Mouse (Mus musculus) MEL (cell line): Measurements from ENCODE around the gene Nid1. TPM values are rescaled to one million over a fixed set of nuclear protein-coding genes. Genes with fewer than 3 reads are reported as not detected.

ENCODE experiments used
- DNase-seq: peaks from one replicate; pipeline ENCODE4 v3.0.0; 2011; ENCODE audit warnings: low read depth, low spot score
- H3K27ac ChIP-seq: 2 replicates; pipeline ENCODE4 v1.5.1; 2012; ENCODE audit warnings: low read depth, mild to moderate bottlenecking, control low read depth, low read length, moderate library complexity; ENCODE audit not compliant: control insufficient read depth
- H3K27me3 ChIP-seq, 2 experiments: fragments of 150-350 bp in 1 of 2; sonication (generic) in 1 of 2; 2 replicates each; pipeline ENCODE4 v1.6.1; 2012; ENCODE audit warnings: low read length in 2 of 2, mild to moderate bottlenecking in 2 of 2, improper control_type of control experiment in 1 of 2, moderate library complexity in 1 of 2; ENCODE audit not compliant: insufficient read depth in 2 of 2, control insufficient read depth in 1 of 2
- H3K36me3 ChIP-seq, 2 experiments: 2 replicates each; pipeline ENCODE4 v1.6.1; 2012 to 2014; ENCODE audit warnings: low read length in 2 of 2, improper control_type of control experiment in 1 of 2, inconsistent platforms in 1 of 2, mild to moderate bottlenecking in 1 of 2; ENCODE audit not compliant: insufficient read depth in 2 of 2, control insufficient read depth in 1 of 2
- H3K4me1 ChIP-seq, 2 experiments: fragments of 150-350 bp in 1 of 2; sonication (generic) in 1 of 2; 2 replicates each; pipeline ENCODE4 v1.6.1; 2012; ENCODE audit warnings: low read length in 2 of 2, improper control_type of control experiment in 1 of 2, mild to moderate bottlenecking in 1 of 2; ENCODE audit not compliant: insufficient read depth in 2 of 2, control insufficient read depth in 1 of 2
- H3K4me3 ChIP-seq, 2 experiments: fragments of 150-350 bp in 1 of 2; sonication (generic) in 1 of 2; 2 replicates each; pipeline ENCODE4 v1.5.1; 2012; ENCODE audit warnings: low read depth in 2 of 2, low read length in 2 of 2, mild to moderate bottlenecking in 2 of 2, moderate library complexity in 2 of 2, control low read depth in 1 of 2, improper control_type of control experiment in 1 of 2; ENCODE audit not compliant: control insufficient read depth in 1 of 2, insufficient read depth in 1 of 2
- H3K79me2 ChIP-seq: 2 replicates; pipeline ENCODE4 v1.6.1; 2012; ENCODE audit warnings: mild to moderate bottlenecking, low read length, moderate library complexity; ENCODE audit not compliant: control insufficient read depth, poor library complexity, insufficient read depth
- H3K9ac ChIP-seq: 2 replicates; pipeline ENCODE4 v1.6.1; 2012; ENCODE audit warnings: low read depth, mild to moderate bottlenecking, control low read depth, low read length, moderate library complexity; ENCODE audit not compliant: control insufficient read depth, poor library complexity, severe bottlenecking
- H3K9me3 ChIP-seq: fragments of 150-350 bp; sonication (generic); replicated peaks from 2 replicates; pipeline ENCODE4 v1.6.1; 2012; ENCODE audit warnings: mild to moderate bottlenecking, low read length, improper control_type of control experiment, moderate library complexity; ENCODE audit not compliant: insufficient read depth
- BHLHE40 ChIP-seq: IDR thresholded peaks from 2 replicates; pipeline ENCODE4 v1.6.1; 2012; ENCODE audit warnings: low read depth, mild to moderate bottlenecking, inconsistent platforms, low read length, improper control_type of control experiment, borderline replicate concordance
- EP300 ChIP-seq, 2 experiments: IDR thresholded peaks; 2 replicates each; pipeline ENCODE4 v1.6.1; 2011; ENCODE audit warnings: improper control_type of control experiment in 2 of 2, low read length in 2 of 2, low read depth in 1 of 2, mild to moderate bottlenecking in 1 of 2
- ETS1 ChIP-seq: IDR thresholded peaks from 2 replicates; pipeline ENCODE4 v1.6.1; 2012; ENCODE audit warnings: low read depth, mild to moderate bottlenecking, inconsistent platforms, low read length, improper control_type of control experiment, moderate library complexity
- GABPA ChIP-seq: IDR thresholded peaks from 2 replicates; pipeline ENCODE4 v1.6.1; 2012; ENCODE audit warnings: low read depth, mild to moderate bottlenecking, inconsistent platforms, low read length, improper control_type of control experiment, moderate library complexity
- HCFC1 ChIP-seq: IDR thresholded peaks from 2 replicates; pipeline ENCODE4 v1.6.1; 2012; ENCODE audit warnings: low read depth, mild to moderate bottlenecking, inconsistent platforms, low read length, improper control_type of control experiment, moderate library complexity
- KAT2A ChIP-seq: conservative IDR thresholded peaks from 2 replicates; pipeline ENCODE4 v1.6.1; 2012; ENCODE audit warnings: low read depth, low read length, improper control_type of control experiment, inconsistent platforms
- MAX ChIP-seq: IDR thresholded peaks from 2 replicates; pipeline ENCODE4 v1.6.1; 2011; ENCODE audit warnings: low read length, improper control_type of control experiment
- MEF2A ChIP-seq: IDR thresholded peaks from 2 replicates; pipeline ENCODE4 v1.6.1; 2014; ENCODE audit warnings: low read depth, mild to moderate bottlenecking, inconsistent platforms, low read length, improper control_type of control experiment; ENCODE audit not compliant: poor library complexity, insufficient replicate concordance, severe bottlenecking; ENCODE audit errors: extremely low read depth
- MXI1 ChIP-seq: IDR thresholded peaks from 2 replicates; pipeline ENCODE4 v1.6.1; 2011; ENCODE audit warnings: mild to moderate bottlenecking, low read depth, low read length, improper control_type of control experiment
- MYC ChIP-seq: IDR thresholded peaks from 2 replicates; pipeline ENCODE4 v1.6.1; 2011; ENCODE audit warnings: low read depth, mild to moderate bottlenecking, low read length, improper control_type of control experiment, moderate library complexity
- NELFE ChIP-seq: IDR thresholded peaks from 2 replicates; pipeline ENCODE4 v1.6.1; 2011; ENCODE audit warnings: low read depth, low read length, improper control_type of control experiment
- NRF1 ChIP-seq: IDR thresholded peaks from 2 replicates; pipeline ENCODE4 v1.6.1; 2014; ENCODE audit warnings: low read depth, mild to moderate bottlenecking, inconsistent platforms, low read length, improper control_type of control experiment, moderate library complexity; ENCODE audit not compliant: poor library complexity, insufficient read depth, severe bottlenecking
- POLR2A ChIP-seq, 2 experiments: IDR thresholded peaks; 2 replicates each; pipeline ENCODE4 v1.6.1; 2011 to 2012; ENCODE audit warnings: low read length in 2 of 2, mild to moderate bottlenecking in 2 of 2, control low read depth in 1 of 2, improper control_type of control experiment in 1 of 2, low read depth in 1 of 2, moderate library complexity in 1 of 2; ENCODE audit not compliant: control insufficient read depth in 1 of 2, insufficient read depth in 1 of 2, poor library complexity in 1 of 2
- POLR2AphosphoS2 ChIP-seq: IDR thresholded peaks from 2 replicates; pipeline ENCODE4 v1.6.1; 2011; ENCODE audit warnings: low read length, improper control_type of control experiment
- POLR2AphosphoS5 ChIP-seq: IDR thresholded peaks from 2 replicates; pipeline ENCODE4 v1.6.1; 2012; ENCODE audit warnings: low read depth, borderline replicate concordance, mild to moderate bottlenecking, inconsistent platforms, low read length, moderate library complexity, mixed read lengths
- RAD21 ChIP-seq: IDR thresholded peaks from 2 replicates; pipeline ENCODE4 v1.6.1; 2011; ENCODE audit warnings: mild to moderate bottlenecking, low read depth, low read length, improper control_type of control experiment
- RCOR1 ChIP-seq: IDR thresholded peaks from 2 replicates; pipeline ENCODE4 v1.6.1; 2012; ENCODE audit warnings: low read depth, mild to moderate bottlenecking, inconsistent platforms, low read length, improper control_type of control experiment
- SMC3 ChIP-seq: IDR thresholded peaks from 2 replicates; pipeline ENCODE4 v1.6.1; 2011; ENCODE audit warnings: low read depth, low read length, improper control_type of control experiment
- TAL1 ChIP-seq: IDR thresholded peaks from 2 replicates; pipeline ENCODE4 v1.6.1; 2012; ENCODE audit warnings: mild to moderate bottlenecking, inconsistent platforms, low read length, moderate library complexity, mixed read lengths
- USF2 ChIP-seq, 2 experiments: IDR thresholded peaks; 2 replicates each; pipeline ENCODE4 v1.6.1; 2011 to 2012; ENCODE audit warnings: improper control_type of control experiment in 2 of 2, low read length in 2 of 2, borderline replicate concordance in 1 of 2, inconsistent platforms in 1 of 2, low read depth in 1 of 2, mild to moderate bottlenecking in 1 of 2; ENCODE audit not compliant: insufficient read depth in 1 of 2
- ZC3H11A ChIP-seq: IDR thresholded peaks from 2 replicates; pipeline ENCODE4 v1.6.1; 2012; ENCODE audit warnings: low read depth, mild to moderate bottlenecking, inconsistent platforms, low read length, improper control_type of control experiment
- ZKSCAN1 ChIP-seq: IDR thresholded peaks from 2 replicates; pipeline ENCODE4 v1.6.1; 2012; ENCODE audit warnings: low read depth, mild to moderate bottlenecking, inconsistent platforms, low read length, improper control_type of control experiment, moderate library complexity
- polyA plus RNA-seq, 2 experiments: library from polyadenylated mRNA; stranded (reverse) in 1 of 2; unstranded in 1 of 2; fragments of >175 nt in 1 of 2; fragments of >200 nt in 1 of 2; gene quantifications; 2 replicates each; pipeline versions ENCODE4 v1.2.1 to v1.2.4; 2012; ENCODE audit warnings: low replicate concordance in 2 of 2, low read depth in 1 of 2; ENCODE audit not compliant: insufficient read length in 2 of 2, insufficient read depth in 1 of 2, missing spikeins in 1 of 2
- total RNA-seq: library from RNA; depleted of rRNA; stranded (reverse); fragments of 300-350 nt; gene quantifications from 2 replicates; pipeline ENCODE4 v1.2.3, GENCODE M21; 2012

The Nid1 gene
- total and polyA plus RNA-seq, 3 experiments, result not detected

GRCm38 (mm10) chr13:13492151-13492550 lies 54.8 kb downstream of the Nid1 start:
- TF ChIP-seq ZC3H11A (no peak), GABPA (no peak)
- no peaks in the 10 kb centered on the region for H3K4me1 ChIP-seq
- H3K36me3 ChIP-seq, result no peaks in the 10 kb centered on the region
- no peak overlapping the region for H3K27ac ChIP-seq
- H3K9me3 ChIP-seq, result no peaks in the 10 kb centered on the region
- H3K4me3 ChIP-seq, result no peak overlapping the region
- H3K79me2 ChIP-seq, result no peaks in the 10 kb centered on the region
- no peaks in the 10 kb centered on the region for H3K27me3 ChIP-seq
- DNase-seq, result no peak
- H3K9ac ChIP-seq, result no peak overlapping the region

GRCm38 (mm10) chr13:13493517-13493916 lies 56.2 kb downstream of the Nid1 start:
- Histone ChIP-seq H3K9me3 (no peaks in the 10 kb centered on the region), H3K27ac (no peak overlapping the region), H3K4me1 (no peaks in the 10 kb centered on the region), H3K79me2 (no peaks in the 10 kb centered on the region), H3K36me3 (no peaks in the 10 kb centered on the region), H3K4me3 (no peak overlapping the region), H3K9ac (no peak overlapping the region), H3K27me3 (no peaks in the 10 kb centered on the region)
- no peak for TF ChIP-seq KAT2A
- TF ChIP-seq BHLHE40, result no peak
- TF ChIP-seq POLR2AphosphoS2, result no peak
- no peak for TF ChIP-seq POLR2AphosphoS5
- TF ChIP-seq RCOR1, result no peak
- no peak for TF ChIP-seq SMC3
- TF ChIP-seq POLR2A (IDR thresholded peaks at IDR 0.05; ENCODE audit: control insufficient read depth in 1 of 2, insufficient read depth in 1 of 2, low read depth in 1 of 2, low read length in 2 of 2, poor library complexity in 1 of 2), result no peak
- no peak for TF ChIP-seq EP300 (IDR thresholded peaks at IDR 0.05; ENCODE audit: low read depth in 1 of 2, low read length in 2 of 2)
- TF ChIP-seq HCFC1, result no peak
- DNase-seq, result no peak

- Histone ChIP-seq H3K79me2 (no peaks in the 10 kb centered on the region), H3K4me1 (no peaks in the 10 kb centered on the region), H3K9ac (no peak overlapping the region), H3K27me3 (no peaks in the 10 kb centered on the region), H3K9me3 (no peaks in the 10 kb centered on the region), H3K27ac (no peak overlapping the region), H3K4me3 (no peak overlapping the region), H3K36me3 (no peaks in the 10 kb centered on the region)
- DNase-seq, result no peak
- no peak for TF ChIP-seq MEF2A
- no peak for TF ChIP-seq BHLHE40
- TF ChIP-seq POLR2AphosphoS5, result no peak
- TF ChIP-seq MXI1, result no peak
- TF ChIP-seq ZKSCAN1, result no peak
- no peak for TF ChIP-seq GABPA
- no peak for TF ChIP-seq SMC3
- no peak for TF ChIP-seq NRF1
- no peak for TF ChIP-seq ETS1
- no peak for TF ChIP-seq MYC
- TF ChIP-seq NELFE, result no peak
- TF ChIP-seq TAL1, result no peak
- no peak for TF ChIP-seq MAX
- no peak for TF ChIP-seq USF2 (IDR thresholded peaks at IDR 0.05; ENCODE audit: borderline replicate concordance in 1 of 2, insufficient read depth in 1 of 2, low read depth in 1 of 2, low read length in 2 of 2)
- TF ChIP-seq RAD21, result no peak
Measured at GRCm38 (mm10) chr13:13498022-13498421, 60.7 kb downstream of the Nid1 start.
